Mouse (Mus musculus): Measurements from ENCODE around the gene Pex11b. TPM values are rescaled to one million over a fixed set of nuclear protein-coding genes. Genes with fewer than 3 reads are reported as not detected.

The Pex11b gene
- 54.9 and 56.8 TPM in 2 replicates for polyA plus RNA-seq (2015; fragmentation: Nextera tagmentation; extraction: Ambion mirVana)

- peak; percentile 94 for ATAC-seq (replicated peaks; ENCODE audit: low FRiP score)
- H3K4me2 ChIP-seq, result peak within 1 kb of the TSS; percentile 81
- peak within 1 kb of the TSS; percentile 93 for H3K4me3 ChIP-seq (replicated peaks)
- no peaks in the 10 kb centered on the region for H3K27me3 ChIP-seq
- H3K9ac ChIP-seq, result peak within 1 kb of the TSS; percentile 91
- peak within 1 kb of the TSS; percentile 95 for H3K27ac ChIP-seq
- WGBS, result 2% methylated on average over 60 of the region's 60 CpGs
- no peaks in the 10 kb centered on the region for H3K9me3 ChIP-seq (replicated peaks)
- H3K36me3 ChIP-seq, result peaks cover 60% of the 10 kb centered on the region
- H3K4me1 ChIP-seq, result peaks cover 34% of the 10 kb centered on the region
Measured at GRCm38 (mm10) chr3:96634928-96635879, at the start of gene Pex11b, which contains the start of gene Gm42957. TSS of gene Pex11b (plus strand) at chr3:96635376. TSS of gene Gm42957 (plus strand) at chr3:96635474.

DNA sequence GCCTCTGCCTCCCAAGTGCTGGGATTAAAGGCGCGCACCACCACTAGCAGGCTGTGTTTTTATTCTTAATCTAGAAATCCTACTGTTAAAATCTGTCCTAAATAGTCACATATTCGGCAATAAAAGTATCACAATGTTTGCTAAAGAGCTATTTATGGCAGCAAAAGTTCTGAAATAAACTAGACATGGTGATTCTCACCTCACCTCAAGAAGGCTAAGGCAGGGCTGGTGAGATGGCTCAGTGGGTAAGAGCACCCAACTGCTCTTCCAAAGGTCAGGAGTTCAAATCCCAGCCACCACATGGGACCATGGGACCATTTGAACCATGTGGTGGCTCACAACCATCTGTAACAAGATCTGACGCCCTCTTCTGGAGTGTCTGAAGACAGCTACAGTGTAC is 44.5 kb upstream of the Pex11b start:
- Histone ChIP-seq H3K9me3 (replicated peaks) (no peaks in the 10 kb centered on the region), H3K9ac (no peak overlapping the region), H3K27me3 (peaks cover 10% of the 10 kb centered on the region), H3K36me3 (no peaks in the 10 kb centered on the region), H3K4me2 (no peak overlapping the region), H3K27ac (no peak overlapping the region), H3K4me1 (peaks cover 18% of the 10 kb centered on the region), H3K4me3 (replicated peaks) (no peak overlapping the region)
- WGBS, result 80% methylated on average over 4 of the region's 4 CpGs
- no peak for ATAC-seq (replicated peaks; ENCODE audit: low FRiP score)

GRCm38 (mm10) chr3:96593374-96593773 is 41.8 kb upstream of the Pex11b start:
- H3K9ac ChIP-seq, result peak overlapping the region; percentile 75
- H3K4me1 ChIP-seq, result peaks cover 45% of the 10 kb centered on the region
- H3K27me3 ChIP-seq, result peaks cover 26% of the 10 kb centered on the region
- peak overlapping the region; percentile 78 for H3K4me2 ChIP-seq
- no peaks in the 10 kb centered on the region for H3K36me3 ChIP-seq
- ATAC-seq (replicated peaks; ENCODE audit: low FRiP score), result no peak
- H3K9me3 ChIP-seq (replicated peaks), result no peaks in the 10 kb centered on the region
- peak overlapping the region; percentile 85 for H3K4me3 ChIP-seq (replicated peaks)
- WGBS, result 2% methylated on average over 10 of the region's 10 CpGs
- peak overlapping the region; percentile 88 for H3K27ac ChIP-seq

GRCm38 (mm10) chr3:96593790-96594560 is 41.2 kb upstream of the Pex11b start, which contains the start of gene Polr3gl:
TSS of gene Polr3gl (minus strand) at chr3:96594181.
- peak within 1 kb of the TSS; percentile 88 for H3K27ac ChIP-seq
- peak within 1 kb of the TSS; percentile 75 for H3K9ac ChIP-seq
- H3K27me3 ChIP-seq, result peaks cover 32% of the 10 kb centered on the region
- ATAC-seq (replicated peaks; ENCODE audit: low FRiP score), result peak; percentile 88
- no peaks in the 10 kb centered on the region for H3K36me3 ChIP-seq
- peaks cover 51% of the 10 kb centered on the region for H3K4me1 ChIP-seq
- H3K4me2 ChIP-seq, result peak within 1 kb of the TSS; percentile 78
- H3K9me3 ChIP-seq (replicated peaks), result no peaks in the 10 kb centered on the region
- under 1% methylated on average over 37 of the region's 38 CpGs for WGBS
- peak within 1 kb of the TSS; percentile 85 for H3K4me3 ChIP-seq (replicated peaks)

- WGBS, result 70% methylated on average over 5 of the region's 5 CpGs
- Histone ChIP-seq H3K27ac (no peak overlapping the region), H3K4me3 (replicated peaks) (no peak overlapping the region), H3K4me1 (peaks cover 54% of the 10 kb centered on the region), H3K4me2 (no peak overlapping the region), H3K9me3 (replicated peaks) (no peaks in the 10 kb centered on the region), H3K36me3 (no peaks in the 10 kb centered on the region), H3K27me3 (peaks cover 38% of the 10 kb centered on the region), H3K9ac (no peak overlapping the region)
- no peak for ATAC-seq (replicated peaks; ENCODE audit: low FRiP score)
Measured at GRCm38 (mm10) chr3:96594851-96595250, 40.3 kb upstream of the Pex11b start.

- H3K27me3 ChIP-seq, result peaks cover 42% of the 10 kb centered on the region
- ATAC-seq (replicated peaks; ENCODE audit: low FRiP score), result no peak
- WGBS, result 28% methylated on average over 6 of the region's 6 CpGs
- H3K27ac ChIP-seq, result peak overlapping the region; percentile 37; the same call in 1 of the 2 replicates
- H3K36me3 ChIP-seq, result no peaks in the 10 kb centered on the region
- no peaks in the 10 kb centered on the region for H3K9me3 ChIP-seq (replicated peaks)
- peak overlapping the region; percentile 83 for H3K4me2 ChIP-seq
- H3K4me1 ChIP-seq, result peaks cover 61% of the 10 kb centered on the region
- H3K4me3 ChIP-seq (replicated peaks), result peak overlapping the region; percentile 54
- H3K9ac ChIP-seq, result no peak overlapping the region
Measured at GRCm38 (mm10) chr3:96595661-96596060, 39.5 kb upstream of the Pex11b start.

DNA sequence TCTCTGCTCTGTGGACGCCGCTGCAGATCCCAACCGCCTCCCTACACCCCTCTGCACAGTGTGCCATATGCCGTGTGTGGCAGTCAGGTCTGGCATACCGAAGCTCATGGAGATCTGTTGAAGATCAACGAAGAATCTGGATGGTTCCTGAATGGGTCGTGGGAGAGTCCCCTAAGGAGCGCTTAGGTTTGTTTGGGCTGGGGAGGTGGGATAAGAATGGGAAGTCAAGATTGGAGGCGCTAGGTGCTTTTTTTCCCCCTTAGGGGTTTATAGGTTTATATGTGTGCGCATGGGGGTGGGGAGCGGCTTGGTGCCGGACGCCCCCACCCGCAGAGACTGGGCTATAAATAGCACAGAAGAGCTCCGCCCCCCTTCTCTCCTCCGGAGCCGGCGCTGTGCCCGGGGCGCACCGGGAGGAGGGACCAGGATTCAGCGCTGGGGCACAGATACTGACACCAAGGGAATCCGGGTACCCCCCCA is 38.9 kb upstream of the Pex11b start, which contains the start of gene Ankrd34a:
Gene Ankrd34a (plus strand): TSS at position 409 of the 480 bp plus-strand sequence.
- no peaks in the 10 kb centered on the region for H3K9me3 ChIP-seq (replicated peaks)
- H3K36me3 ChIP-seq, result no peaks in the 10 kb centered on the region
- H3K4me3 ChIP-seq (replicated peaks), result peak within 1 kb of the TSS; percentile 54
- H3K27ac ChIP-seq, result peak within 1 kb of the TSS; percentile 69
- H3K9ac ChIP-seq, result peak within 1 kb of the TSS; percentile 55
- peaks cover 62% of the 10 kb centered on the region for H3K4me1 ChIP-seq
- peaks cover 42% of the 10 kb centered on the region for H3K27me3 ChIP-seq
- no peak for ATAC-seq (replicated peaks; ENCODE audit: low FRiP score)
- peak within 1 kb of the TSS; percentile 83 for H3K4me2 ChIP-seq
- under 1% methylated on average over 18 of the region's 23 CpGs for WGBS

DNA sequence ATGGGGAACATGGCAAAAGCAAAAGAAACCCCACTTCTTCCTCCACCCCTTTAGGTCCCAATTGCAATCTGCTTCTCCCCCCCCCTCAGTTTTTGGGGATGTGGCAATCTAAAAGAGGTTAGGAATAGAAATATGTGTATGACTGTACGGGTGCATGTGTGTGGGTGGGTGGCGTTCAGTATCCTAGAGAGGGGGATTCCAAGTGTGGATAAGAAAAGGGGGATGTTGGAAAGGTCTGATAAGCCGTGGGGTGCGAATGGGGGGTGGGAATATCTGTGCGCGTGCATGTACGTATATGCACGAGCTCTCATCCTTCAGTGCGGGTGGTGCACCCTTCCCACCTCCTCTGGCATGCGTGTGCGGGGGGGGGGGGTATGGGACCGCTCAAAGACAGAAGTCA is 38.3 kb upstream of the Pex11b start:
- no peak for ATAC-seq (replicated peaks; ENCODE audit: low FRiP score)
- Histone ChIP-seq H3K4me2 (peak overlapping the region; percentile 83), H3K27ac (no peak overlapping the region; the same call in 1 of the 2 replicates), H3K36me3 (no peaks in the 10 kb centered on the region), H3K4me3 (replicated peaks) (peak overlapping the region; percentile 54), H3K9me3 (replicated peaks) (no peaks in the 10 kb centered on the region), H3K4me1 (peaks cover 63% of the 10 kb centered on the region), H3K27me3 (peaks cover 42% of the 10 kb centered on the region), H3K9ac (peak overlapping the region; percentile 55)
- under 1% methylated on average over 12 of the region's 12 CpGs for WGBS

DNA sequence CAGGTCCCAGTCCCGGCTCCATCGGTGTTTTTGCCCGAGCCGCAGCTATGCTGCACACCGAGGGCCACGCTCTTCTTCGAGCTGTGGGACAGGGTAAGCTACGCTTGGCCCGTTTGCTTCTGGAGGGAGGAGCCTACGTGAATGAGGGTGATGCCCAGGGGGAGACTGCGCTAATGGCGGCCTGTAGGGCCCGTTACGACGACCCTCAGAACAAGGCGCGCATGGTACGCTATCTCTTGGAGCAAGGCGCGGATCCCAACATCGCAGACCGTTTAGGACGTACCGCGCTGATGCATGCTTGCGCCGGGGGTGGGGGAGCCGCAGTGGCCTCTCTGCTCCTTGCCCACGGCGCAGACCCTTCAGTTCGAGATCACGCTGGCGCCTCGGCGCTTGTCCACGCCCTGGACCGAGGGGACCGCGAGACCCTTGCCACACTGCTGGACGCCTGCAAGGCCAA is 37.7 kb upstream of the Pex11b start:
- peak overlapping the region; percentile 54 for H3K4me3 ChIP-seq (replicated peaks)
- no peaks in the 10 kb centered on the region for H3K36me3 ChIP-seq
- H3K27me3 ChIP-seq, result peaks cover 42% of the 10 kb centered on the region
- H3K9me3 ChIP-seq (replicated peaks), result no peaks in the 10 kb centered on the region
- peaks cover 64% of the 10 kb centered on the region for H3K4me1 ChIP-seq
- peak overlapping the region; percentile 69 for H3K27ac ChIP-seq
- peak overlapping the region; percentile 83 for H3K4me2 ChIP-seq
- WGBS, result under 1% methylated on average over 40 of the region's 40 CpGs
- H3K9ac ChIP-seq, result peak overlapping the region; percentile 55
- ATAC-seq (replicated peaks; ENCODE audit: low FRiP score), result no peak; the same call in 1 of the 2 replicates

GRCm38 (mm10) chr3:96598156-96599068 is 36.8 kb upstream of the Pex11b start:
- no peak for ATAC-seq (replicated peaks; ENCODE audit: low FRiP score)
- H3K9me3 ChIP-seq (replicated peaks), result no peaks in the 10 kb centered on the region
- WGBS, result 1% methylated on average over 54 of the region's 54 CpGs

DNA sequence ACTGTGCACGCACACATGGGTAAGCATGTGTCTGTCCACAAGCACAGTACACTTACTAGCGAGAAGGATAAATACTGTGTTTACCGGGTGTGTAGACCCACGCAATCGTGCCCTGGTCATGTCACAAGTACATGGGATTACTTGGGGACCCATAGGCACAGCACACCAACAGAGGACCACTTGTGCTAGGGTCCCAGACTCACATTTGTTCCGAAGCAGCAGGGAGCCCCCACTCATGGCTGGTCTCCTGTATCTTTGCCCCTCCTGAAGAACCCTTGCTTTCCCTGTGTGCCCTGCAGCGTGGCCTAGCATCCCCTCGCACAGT is 36.1 kb upstream of the Pex11b start:
- Histone ChIP-seq H3K27ac (no peak overlapping the region), H3K9me3 (replicated peaks) (no peaks in the 10 kb centered on the region), H3K4me3 (replicated peaks) (peak overlapping the region; percentile 54; the same call in 1 of the 2 replicates), H3K4me1 (peaks cover 69% of the 10 kb centered on the region), H3K27me3 (peaks cover 42% of the 10 kb centered on the region), H3K4me2 (peak overlapping the region; percentile 83), H3K9ac (no peak overlapping the region), H3K36me3 (peaks cover 6% of the 10 kb centered on the region)
- 54% methylated on average over 8 of the region's 8 CpGs for WGBS
- ATAC-seq (replicated peaks; ENCODE audit: low FRiP score), result no peak

More at GRCm38 (mm10) chr3:96598156-96599068, 36.8 kb upstream of the Pex11b start:
- Histone ChIP-seq H3K27ac (peak overlapping the region; percentile 69), H3K4me2 (peak overlapping the region; percentile 83), H3K4me1 (peaks cover 64% of the 10 kb centered on the region), H3K36me3 (no peaks in the 10 kb centered on the region), H3K27me3 (peaks cover 42% of the 10 kb centered on the region), H3K9ac (peak overlapping the region; percentile 55), H3K4me3 (replicated peaks) (peak overlapping the region; percentile 54)

Measured in kidney, embryonic 15.5 days (tissue).